Mouse (Mus musculus) leukemia stem cell, adult 10-12 weeks (primary cell): ENCODE measurements around the gene Adora2a. TPM values are rescaled to one million over a fixed set of nuclear protein-coding genes. Genes with fewer than 3 reads are reported as not detected.

Experiments used
- polyA plus RNA-seq: library from polyadenylated mRNA; stranded (reverse); fragments of >175 nt; gene quantifications from 2 replicates; pipeline ENCODE4 v1.2.3, GENCODE M21; 2012; ENCODE audit warnings: low replicate concordance

The Adora2a gene
- polyA plus RNA-seq, result 1.5 and 2.7 TPM in 2 replicates

DNA sequence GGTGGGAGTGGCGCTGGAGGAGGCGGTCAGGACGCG is at the start of gene Adora2a:
Gene Adora2a, plus strand, starts transcription at position 6 of the 36 bp plus-strand sequence.

Other genes starting within 250 kb of the Adora2a start
- 3.0 and 7.6 TPM in 2 replicates for gene Specc1l, start 104.8 kb upstream of the Adora2a start, polyA plus RNA-seq
- gene Upb1, start 84.2 kb downstream of the Adora2a start, polyA plus RNA-seq, result 0.12 and 0.63 TPM in 2 replicates
- 5.5 and 15.6 TPM in 2 replicates for gene Snrpd3, start 200.7 kb downstream of the Adora2a start, polyA plus RNA-seq
- gene Gucd1, start 201.1 kb downstream of the Adora2a start, polyA plus RNA-seq, result 23.0 and 44.2 TPM in 2 replicates
- 0.03 and 0.17 TPM in 2 replicates for gene Lrrc75b, start 243.5 kb downstream of the Adora2a start, polyA plus RNA-seq
- gene Ggt1, start 244.7 kb downstream of the Adora2a start, polyA plus RNA-seq, result 0.38 and 0.40 TPM in 2 replicates